ENCODE assay signal across 21 mouse cellular contexts in the genomic region with DNA sequence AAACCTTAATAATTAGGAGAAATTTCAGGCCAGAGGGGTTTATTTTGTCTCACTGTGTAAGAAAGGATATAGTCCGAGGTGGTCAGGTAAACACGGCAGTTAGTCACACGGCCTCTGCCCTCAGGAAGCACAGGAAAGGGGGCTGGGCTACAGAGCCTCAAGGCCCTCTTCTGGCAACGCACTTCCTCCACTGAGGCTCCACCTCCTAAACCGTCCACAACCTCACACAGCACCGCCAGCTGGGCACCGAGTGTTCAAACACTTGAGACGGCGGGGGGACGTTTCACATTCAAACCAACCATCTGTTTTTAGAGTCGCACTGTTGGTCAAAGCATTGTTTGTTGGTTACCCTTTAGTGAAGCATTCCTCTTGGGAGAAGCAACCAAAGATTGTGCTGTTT. TPM values are rescaled to one million over a fixed set of nuclear protein-coding genes. Genes with fewer than 3 reads are reported as not detected.
DNase-seq lines count a peak whose midpoint lies in the region; TF ChIP-seq lines count a peak whose summit lies in the region.
"Had no signal": no experiment of that assay in that cellular context is flagged by ENCODE, and none has a peak within 500 bp of the region (broad histone marks: within the 10 kb centered on the region; RNA-seq: fewer than 3 reads in every experiment).

No protein-coding gene starts in this region.

- peak overlapping the region; percentile 73 for H3K4me3 ChIP-seq in testis, adult 2 months (ENCODE audit: control insufficient read depth, low read depth, low read length)
- H3K4me3 ChIP-seq: heart, adult 2 months; hindbrain, embryonic 12.5 days; limb, embryonic 15.5 days had no signal

- TF ChIP-seq POLR2A in testis, adult 2 months (IDR thresholded peaks at IDR 0.05; ENCODE audit: control insufficient read depth, low read depth, low read length) = peak; percentile 87

- no peak for TF ChIP-seq CTCF in testis, adult 2 months (IDR thresholded peaks at IDR 0.05; ENCODE audit: control insufficient read depth, insufficient read depth, insufficient replicate concordance, low read depth, low read length)

- H3K4me1 ChIP-seq in testis, adult 2 months (ENCODE audit: control insufficient read depth, insufficient read depth, low read length) = peaks cover 6% of the 10 kb centered on the region
- H3K4me1 ChIP-seq: hindbrain, embryonic 12.5 days; limb, embryonic 15.5 days had no signal

- H3K27ac ChIP-seq in testis, adult 2 months (ENCODE audit: control insufficient read depth, insufficient read depth, low read depth, low read length) = peak overlapping the region; percentile 46
- H3K27ac ChIP-seq: heart, adult 2 months; hindbrain, embryonic 12.5 days; limb, embryonic 15.5 days; liver, embryonic 14.5 days had no signal

- DNase-seq in testis, postnatal 10 days (ENCODE audit: low spot score) = no peak
- DNase-seq in ES-CJ7 (ENCODE audit: low read depth, low spot score) = peak; percentile 86
- peak; percentile 24 for DNase-seq in induced T-regulatory cell, adult 2 months (ENCODE audit: low read depth)
- DNase-seq in layer of hippocampus, adult 18-20 months (ENCODE audit: low spot score in 2 of 2) = no peak
- no peak for DNase-seq in adrenal gland, postnatal 4 days (ENCODE audit: low spot score in 2 of 2)
- DNase-seq in layer of hippocampus, postnatal 10 days (ENCODE audit: low spot score in 2 of 2) = no peak
- DNase-seq: adrenal gland, postnatal 25 days; cerebellum, postnatal 10 days; forebrain, postnatal 0 days; gastrocnemius, postnatal 14 days; heart, adult 2 months; kidney, adult 11 months; left cerebral cortex, postnatal 4 days; right cerebral cortex, adult 18-20 months; right cerebral cortex, postnatal 4 days; thymus, postnatal 14 days had no signal

- no peaks in the 10 kb centered on the region for H3K27me3 ChIP-seq in testis, adult 2 months (ENCODE audit: control insufficient read depth, insufficient read depth, low read length)
- H3K27me3 ChIP-seq: hindbrain, embryonic 12.5 days; limb, embryonic 15.5 days had no signal

- no peaks in the 10 kb centered on the region for H3K36me3 ChIP-seq in testis, adult 2 months (ENCODE audit: control insufficient read depth, insufficient read depth, low read length)
- H3K36me3 ChIP-seq: hindbrain, embryonic 12.5 days; limb, embryonic 15.5 days had no signal

RNA-seq across cellular contexts. Expression of a gene that starts 12.5 kb away (rescaled TPM):
- polyA plus RNA-seq in testis, adult 2 months (2012; rRNA removed) = 2.3 and 2.6 TPM in 2 replicates
- 1 to 10 TPM; 9.0 to 9.6 TPM for total RNA-seq in layer of hippocampus, adult 18-20 months (2021)
- total RNA-seq in adrenal gland, postnatal 4 days (2021) = 10 to 100 TPM; 16.8 to 19.8 TPM
- 1 to 10 TPM; 7.6 to 8.8 TPM for total RNA-seq in layer of hippocampus, postnatal 10 days (2021)

RNA-seq across cellular contexts. Expression of a gene that starts 52.3 kb away (rescaled TPM):
- 0.32 and 0.60 TPM in 2 replicates for polyA plus RNA-seq in testis, adult 2 months (2012; rRNA removed)
- 100 to 1,000 TPM; 100 to 105 TPM for total RNA-seq in layer of hippocampus, adult 18-20 months (2021)
- 10 to 100 TPM in 1 of 2 experiments, 1 to 10 TPM in 1; 8.3 to 12.6 TPM for total RNA-seq in adrenal gland, postnatal 4 days (2021)
- total RNA-seq in layer of hippocampus, postnatal 10 days (2021) = 100 to 1,000 TPM; 109 to 116 TPM
- total RNA-seq: megakaryocyte-erythroid progenitor cell, adult 5-6 weeks had no signal

Comparison
In these comparisons a context has a peak if more than half of its experiments do, and no peak if none do; other contexts are left out.
1. DNase-seq: peak in ES-CJ7 (single experiment) and induced T-regulatory cell, adult 2 months (single experiment); none in testis, postnatal 10 days (single experiment), layer of hippocampus, adult 18-20 months (0 of 2), adrenal gland, postnatal 4 days (0 of 2) and layer of hippocampus, postnatal 10 days (0 of 2).
2. RNA of a gene that starts 52.3 kb away (total RNA-seq): 109 to 116 TPM in layer of hippocampus, postnatal 10 days and 100 to 105 TPM in layer of hippocampus, adult 18-20 months; 8.3 to 12.6 TPM in adrenal gland, postnatal 4 days; every median in the first group is over 4 times any median in the second.